Mouse (Mus musculus): Measurements from ENCODE around the gene Xrcc2. TPM values are rescaled to one million over a fixed set of nuclear protein-coding genes. Genes with fewer than 3 reads are reported as not detected.

Gene Xrcc2
- polyA plus RNA-seq, 1 experiment from 2014 or later = 5.2 TPM

- WGBS = 34% methylated on average over 3 of the region's 3 CpGs
- no peak for DNase-seq (ENCODE audit: low spot score)
- no peak overlapping the region for H3K4me2 ChIP-seq (replicated peaks)
- no peak overlapping the region for H3K9ac ChIP-seq
- H3K9me3 ChIP-seq (ENCODE audit: control insufficient read depth, low read length) = no peaks in the 10 kb centered on the region
- no peaks in the 10 kb centered on the region for H3K36me3 ChIP-seq (replicated peaks; ENCODE audit: control insufficient read depth, insufficient read depth)
- ATAC-seq (ENCODE audit: low FRiP score) = no peak
- no peak overlapping the region for H3K27ac ChIP-seq
- peaks cover 7% of the 10 kb centered on the region; the same call in 1 of the 2 replicates for H3K4me1 ChIP-seq (replicated peaks; ENCODE audit: control insufficient read depth, insufficient read depth, low read length)
- H3K27me3 ChIP-seq (ENCODE audit: control insufficient read depth, insufficient read depth, low read length) = no peaks in the 10 kb centered on the region
- H3K4me3 ChIP-seq (replicated peaks; ENCODE audit: low read length) = no peak overlapping the region
Observed at GRCm38 (mm10) chr5:25653377-25653776, 52.2 kb downstream of the Xrcc2 start.

- Histone ChIP-seq H3K9ac (no peak overlapping the region), H3K4me3 (replicated peaks; ENCODE audit: low read length) (no peak overlapping the region), H3K4me1 (replicated peaks; ENCODE audit: control insufficient read depth, insufficient read depth, low read length) (peaks cover 7% of the 10 kb centered on the region; the same call in 1 of the 2 replicates), H3K4me2 (replicated peaks) (no peak overlapping the region), H3K36me3 (replicated peaks; ENCODE audit: control insufficient read depth, insufficient read depth) (no peaks in the 10 kb centered on the region), H3K9me3 (ENCODE audit: control insufficient read depth, low read length) (no peaks in the 10 kb centered on the region), H3K27me3 (ENCODE audit: control insufficient read depth, insufficient read depth, low read length) (no peaks in the 10 kb centered on the region), H3K27ac (no peak overlapping the region)
- 82% methylated on average over 7 of the region's 7 CpGs for WGBS
- ATAC-seq (ENCODE audit: low FRiP score) = no peak
- no peak for DNase-seq (ENCODE audit: low spot score)
Observed at GRCm38 (mm10) chr5:25652435-25652834, 53.2 kb downstream of the Xrcc2 start.

DNA sequence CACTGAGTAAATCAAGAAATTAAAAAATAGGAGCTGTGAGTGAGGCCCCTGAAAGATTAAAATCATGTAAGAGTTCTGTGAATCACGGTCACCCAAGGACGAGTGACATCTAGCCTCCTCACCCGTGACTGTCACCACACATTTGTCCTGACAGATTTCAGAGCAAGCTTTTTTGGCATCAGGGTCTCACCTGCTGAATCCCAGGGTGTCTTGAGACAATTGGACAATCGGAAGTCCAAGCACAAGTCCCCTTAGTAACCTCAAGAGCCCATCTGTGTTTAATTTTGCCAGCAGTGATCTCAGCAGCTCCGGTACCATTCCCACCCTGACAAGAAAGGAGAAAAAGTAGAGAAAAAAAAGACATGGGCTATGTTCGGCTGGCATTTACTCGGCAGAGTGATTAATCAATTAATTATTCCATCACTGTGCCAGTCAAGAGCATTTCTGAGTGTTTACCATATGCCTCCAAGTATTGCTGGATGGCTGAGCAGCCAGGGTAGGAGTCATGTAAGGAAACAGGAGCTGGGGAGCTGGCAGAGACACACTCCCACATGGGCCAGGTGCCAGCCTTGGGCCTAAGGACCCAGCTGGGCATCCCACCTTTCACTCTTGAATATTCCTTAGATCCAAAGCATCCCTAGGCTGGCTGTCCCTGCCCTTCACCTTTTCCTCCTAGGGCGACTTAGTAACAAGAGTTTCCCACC is 59.8 kb downstream of the Xrcc2 start:
- 79% methylated on average over 8 of the region's 8 CpGs for WGBS
- DNase-seq (ENCODE audit: low spot score) (no peak), ATAC-seq (ENCODE audit: low FRiP score) (no peak)
- no peaks in the 10 kb centered on the region for H3K9me3 ChIP-seq (ENCODE audit: control insufficient read depth, low read length)
- H3K9ac ChIP-seq = no peak overlapping the region
- H3K36me3 ChIP-seq (replicated peaks; ENCODE audit: control insufficient read depth, insufficient read depth) = no peaks in the 10 kb centered on the region
- H3K4me2 ChIP-seq (replicated peaks) = no peak overlapping the region
- H3K27ac ChIP-seq = no peak overlapping the region
- no peaks in the 10 kb centered on the region for H3K27me3 ChIP-seq (ENCODE audit: control insufficient read depth, insufficient read depth, low read length)
- no peak overlapping the region for H3K4me3 ChIP-seq (replicated peaks; ENCODE audit: low read length)
- H3K4me1 ChIP-seq (replicated peaks; ENCODE audit: control insufficient read depth, insufficient read depth, low read length) = no peaks in the 10 kb centered on the region

DNA sequence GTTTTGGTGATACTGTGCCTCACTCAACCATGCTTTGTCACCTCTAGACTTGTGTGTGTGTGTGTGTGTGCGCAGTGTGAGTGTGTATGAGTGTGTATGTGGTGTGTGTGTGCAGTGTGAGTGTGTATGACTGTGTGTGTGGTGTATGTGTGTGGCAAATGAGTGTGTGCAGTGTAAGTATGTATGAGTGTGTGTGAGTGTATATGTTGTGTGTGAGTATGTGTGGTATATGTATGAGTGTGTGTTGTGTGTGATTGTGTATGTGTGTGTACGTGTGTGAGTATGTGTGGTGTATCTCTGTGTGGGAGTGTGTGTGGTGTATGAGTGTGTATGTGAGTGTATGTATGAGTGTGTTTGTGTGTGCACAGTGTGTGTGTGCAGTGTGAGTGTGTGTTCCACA is 61.1 kb downstream of the Xrcc2 start:
- no peak overlapping the region for H3K27ac ChIP-seq
- no peaks in the 10 kb centered on the region for H3K9me3 ChIP-seq (ENCODE audit: control insufficient read depth, low read length)
- ATAC-seq (ENCODE audit: low FRiP score) (no peak), DNase-seq (ENCODE audit: low spot score) (no peak)
- H3K4me2 ChIP-seq (replicated peaks) = no peak overlapping the region
- H3K27me3 ChIP-seq (ENCODE audit: control insufficient read depth, insufficient read depth, low read length) = no peaks in the 10 kb centered on the region
- H3K4me3 ChIP-seq (replicated peaks; ENCODE audit: low read length) = no peak overlapping the region
- H3K36me3 ChIP-seq (replicated peaks; ENCODE audit: control insufficient read depth, insufficient read depth) = no peaks in the 10 kb centered on the region
- H3K9ac ChIP-seq = no peak overlapping the region
- H3K4me1 ChIP-seq (replicated peaks; ENCODE audit: control insufficient read depth, insufficient read depth, low read length) = no peaks in the 10 kb centered on the region
- WGBS = 97% methylated on average over 2 of the region's 2 CpGs

GRCm38 (mm10) chr5:25642741-25643140 is 62.9 kb downstream of the Xrcc2 start:
- WGBS = 84% methylated on average over 1 of the region's 1 CpGs
- ATAC-seq (ENCODE audit: low FRiP score) = no peak
- no peaks in the 10 kb centered on the region for H3K27me3 ChIP-seq (ENCODE audit: control insufficient read depth, insufficient read depth, low read length)

More at GRCm38 (mm10) chr5:25642741-25643140, 62.9 kb downstream of the Xrcc2 start:
- Histone ChIP-seq H3K36me3 (replicated peaks; ENCODE audit: control insufficient read depth, insufficient read depth) (no peaks in the 10 kb centered on the region), H3K4me1 (replicated peaks; ENCODE audit: control insufficient read depth, insufficient read depth, low read length) (no peaks in the 10 kb centered on the region), H3K9me3 (ENCODE audit: control insufficient read depth, low read length) (no peaks in the 10 kb centered on the region), H3K9ac (no peak overlapping the region), H3K27ac (no peak overlapping the region), H3K4me3 (replicated peaks; ENCODE audit: low read length) (no peak overlapping the region), H3K4me2 (replicated peaks) (no peak overlapping the region)
- DNase-seq (ENCODE audit: low spot score) = no peak

Other genes with a start within 250 kb of the Xrcc2 start
- gene Kmt2c, start 207.0 kb downstream of the Xrcc2 start, polyA plus RNA-seq (2014; fragmentation: Nextera tagmentation; extraction: Ambion mirVana) = 23.6 and 26.8 TPM in 2 replicates
- gene Cct8l1, start 189.8 kb downstream of the Xrcc2 start, polyA plus RNA-seq (2014; fragmentation: Nextera tagmentation; extraction: Ambion mirVana) = not detected in 2 replicates
- gene Actr3b, start 54.2 kb upstream of the Xrcc2 start, polyA plus RNA-seq (2014; fragmentation: Nextera tagmentation; extraction: Ambion mirVana) = 37.8 and 39.5 TPM in 2 replicates
- 0.18 TPM in 1 of 2 replicates, not detected in the other for gene Gm21663, start 236.6 kb upstream of the Xrcc2 start, polyA plus RNA-seq (2014; fragmentation: Nextera tagmentation; extraction: Ambion mirVana)
- gene Gm21671, start 248.6 kb upstream of the Xrcc2 start, polyA plus RNA-seq (2014; fragmentation: Nextera tagmentation; extraction: Ambion mirVana) = 0.10 and 0.32 TPM in 2 replicates